Mouse (Mus musculus) liver, embryonic 15.5 days (tissue): ENCODE data around the gene Wdhd1. TPM values are rescaled to one million over a fixed set of nuclear protein-coding genes. Genes with fewer than 3 reads are reported as not detected.
A peak's percentile ranks its signal among the peaks of the same experiment; 100 is the strongest.

ENCODE experiments used
- ATAC-seq: fragments of 200-750 bp; cut with Nextera tagmentation; 2 replicates; pipeline ENCODE4 v1.8.0; 2017; ENCODE audit warnings: moderate number of reproducible peaks, mild to moderate bottlenecking, moderate library complexity; ENCODE audit not compliant: insufficient read depth
- H3K27ac ChIP-seq: fragments of 300-500 bp; sonication (generic); replicated peaks from 2 replicates; pipeline ENCODE4 v1.5.1; 2015; ENCODE audit warnings: mild to moderate bottlenecking, inconsistent platforms
- H3K27me3 ChIP-seq: fragments of 300-500 bp; sonication (generic); 2 replicates; pipeline ENCODE4 v1.6.1; 2015; ENCODE audit warnings: mild to moderate bottlenecking, inconsistent platforms
- H3K36me3 ChIP-seq: fragments of 300-500 bp; sonication (generic); replicated peaks from 2 replicates; pipeline ENCODE4 v1.6.1; 2015; ENCODE audit warnings: moderate library complexity, mild to moderate bottlenecking, inconsistent platforms
- H3K4me1 ChIP-seq: fragments of 300-500 bp; sonication (generic); replicated peaks from 2 replicates; pipeline ENCODE4 v1.6.1; 2015; ENCODE audit warnings: inconsistent platforms
- H3K4me2 ChIP-seq: fragments of 300-500 bp; sonication (generic); 2 replicates; pipeline ENCODE4 v1.6.1; 2015; ENCODE audit warnings: moderate library complexity, mild to moderate bottlenecking, inconsistent platforms
- H3K4me3 ChIP-seq: fragments of 300-500 bp; sonication (generic); replicated peaks from 2 replicates; pipeline ENCODE4 v1.5.1; 2015; ENCODE audit warnings: mild to moderate bottlenecking, inconsistent platforms
- H3K9ac ChIP-seq: fragments of 300-500 bp; sonication (generic); 2 replicates; pipeline ENCODE4 v1.6.1; 2015; ENCODE audit warnings: moderate library complexity, mild to moderate bottlenecking, inconsistent platforms
- H3K9me3 ChIP-seq: fragments of 300-500 bp; sonication (generic); replicated peaks from 2 replicates; pipeline ENCODE4 v1.6.1; 2016; ENCODE audit warnings: inconsistent platforms
- WGBS: fragments of 180-500 bp; shearing (Covaris S2); methylation state at CpG from one replicate; pipeline ENCODE4 v1.1.7; 2015; ENCODE audit warnings: mixed read lengths; ENCODE audit not compliant: insufficient replicate concordance; 5-methylcytosine and 5-hydroxymethylcytosine counted together
- polyA plus RNA-seq: library from polyadenylated mRNA; unstranded; fragments of >200 nt; fragmentation: Nextera tagmentation; extraction: Ambion mirVana; gene quantifications from 2 replicates; pipeline ENCODE4 v1.2.1, GENCODE M21; 2015

Wdhd1 gene
- polyA plus RNA-seq, 1 experiment from 2014 or later, result 33.7 TPM

- Histone ChIP-seq H3K27me3 (no peaks in the 10 kb centered on the region), H3K27ac (peak overlapping the region; percentile 91), H3K4me3 (peak overlapping the region; percentile 96), H3K36me3 (peaks cover 20% of the 10 kb centered on the region), H3K4me1 (peaks cover 63% of the 10 kb centered on the region), H3K9ac (peak overlapping the region; percentile 98), H3K4me2 (peak overlapping the region; percentile 78), H3K9me3 (no peaks in the 10 kb centered on the region)
- WGBS, result 0% methylated on average over 15 of the region's 15 CpGs
- ATAC-seq, result peak; percentile 45
These were observed 22.2 kb upstream of the Wdhd1 start for GRCm38 (mm10) chr14:47298819-47299261.

DNA sequence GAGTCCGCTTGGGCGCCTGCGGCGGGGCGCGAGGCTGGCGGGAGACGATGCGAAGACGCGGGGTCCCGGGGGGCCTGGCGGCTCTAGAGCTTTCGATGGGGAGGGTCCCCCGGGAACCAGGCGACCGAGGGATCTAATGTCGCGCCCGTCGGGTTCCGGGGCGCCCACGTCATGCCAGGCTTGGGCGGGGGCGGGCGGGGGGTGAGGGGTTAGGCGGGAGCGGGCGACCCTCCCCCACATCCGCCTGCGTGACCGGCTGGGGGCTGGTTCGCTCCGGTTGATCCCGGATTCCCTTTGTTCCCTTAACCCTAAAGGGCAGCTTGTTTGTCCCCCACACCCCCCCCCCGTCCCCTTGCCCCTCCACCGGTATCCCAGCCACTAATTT, 21.7 kb upstream of the Wdhd1 start:
- WGBS, result under 1% methylated on average over 38 of the region's 38 CpGs
- no peaks in the 10 kb centered on the region for H3K27me3 ChIP-seq
- peak overlapping the region; percentile 98 for H3K9ac ChIP-seq
- H3K4me2 ChIP-seq, result peak overlapping the region; percentile 78
- H3K36me3 ChIP-seq, result peaks cover 18% of the 10 kb centered on the region
- no peaks in the 10 kb centered on the region for H3K9me3 ChIP-seq
- H3K4me1 ChIP-seq, result peaks cover 62% of the 10 kb centered on the region
- peak; percentile 47 for ATAC-seq
- peak overlapping the region; percentile 96 for H3K4me3 ChIP-seq
- peak overlapping the region; percentile 91 for H3K27ac ChIP-seq

- Histone ChIP-seq H3K9ac (peak within 1 kb of the TSS; percentile 98), H3K27me3 (no peaks in the 10 kb centered on the region), H3K4me1 (peaks cover 57% of the 10 kb centered on the region), H3K4me2 (peak within 1 kb of the TSS; percentile 78), H3K36me3 (peaks cover 17% of the 10 kb centered on the region), H3K27ac (peak within 1 kb of the TSS; percentile 91), H3K9me3 (no peaks in the 10 kb centered on the region), H3K4me3 (peak within 1 kb of the TSS; percentile 96)
- ATAC-seq, result peak; percentile 81
- WGBS, result 1% methylated on average over 34 of the region's 34 CpGs
These were observed 21.2 kb upstream of the Wdhd1 start, which contains the start of gene Mapk1ip1l for GRCm38 (mm10) chr14:47297785-47298407. Gene Mapk1ip1l, plus strand, starts transcription at chr14:47298266.

DNA sequence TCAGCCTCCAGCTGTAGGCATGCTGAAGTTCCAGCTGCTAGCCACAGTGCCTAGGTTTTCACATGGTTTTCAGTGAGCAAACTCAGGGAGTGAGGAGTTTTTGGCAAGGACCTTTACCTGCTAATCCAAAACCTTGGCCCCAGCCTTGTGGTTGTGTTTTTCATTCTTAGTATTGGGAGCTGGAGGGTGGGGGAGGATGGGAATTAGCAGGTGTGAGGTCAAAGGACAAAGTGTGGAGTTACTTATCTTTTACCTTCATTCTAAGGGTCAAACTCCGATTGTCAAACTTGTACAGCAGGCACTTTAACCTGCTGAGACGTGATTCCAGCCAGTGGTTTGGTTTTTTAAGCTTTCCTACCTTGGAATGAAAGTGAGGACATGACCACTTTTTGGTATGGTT, 19.6 kb upstream of the Wdhd1 start:
- H3K4me1 ChIP-seq, result peaks cover 50% of the 10 kb centered on the region
- peak overlapping the region; percentile 29 for H3K4me2 ChIP-seq
- peaks cover 23% of the 10 kb centered on the region; the same call in 1 of the 2 replicates for H3K36me3 ChIP-seq
- no peak overlapping the region for H3K9ac ChIP-seq
- no peak for ATAC-seq
- 50% methylated on average over 2 of the region's 2 CpGs for WGBS
- peak overlapping the region; percentile 69 for H3K27ac ChIP-seq
- no peak overlapping the region for H3K4me3 ChIP-seq
- H3K27me3 ChIP-seq, result no peaks in the 10 kb centered on the region
- no peaks in the 10 kb centered on the region for H3K9me3 ChIP-seq

DNA sequence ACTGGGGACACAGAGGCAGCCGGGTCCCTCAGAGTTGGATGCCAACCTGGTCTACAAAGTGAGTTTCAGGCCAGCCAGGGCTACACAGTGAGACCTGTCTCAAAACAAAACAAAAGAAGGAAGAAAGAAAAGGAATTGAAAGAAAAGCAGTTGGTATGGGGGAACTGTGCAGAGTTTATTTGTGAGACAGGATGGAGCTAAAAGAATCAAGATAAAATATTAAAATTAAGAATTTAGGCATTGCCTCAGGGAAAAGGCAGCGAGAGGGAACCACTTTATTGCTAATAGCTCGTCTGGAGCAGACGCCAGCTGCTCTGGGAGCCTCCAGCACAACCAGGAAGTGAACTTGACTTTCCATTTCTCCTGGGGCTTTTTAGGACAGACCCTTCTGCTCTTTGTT, 17.5 kb upstream of the Wdhd1 start:
- no peak overlapping the region for H3K9ac ChIP-seq
- peaks cover 31% of the 10 kb centered on the region for H3K36me3 ChIP-seq
- H3K27ac ChIP-seq, result 0 out of 2 replicates have a peak overlapping the region, but pooled peaks have one; percentile 15
- peaks cover 31% of the 10 kb centered on the region for H3K4me1 ChIP-seq
- no peaks in the 10 kb centered on the region for H3K9me3 ChIP-seq
- 61% methylated on average over 4 of the region's 4 CpGs for WGBS
- no peaks in the 10 kb centered on the region for H3K27me3 ChIP-seq
- no peak overlapping the region for H3K4me2 ChIP-seq
- no peak for ATAC-seq
- H3K4me3 ChIP-seq, result no peak overlapping the region

- no peak overlapping the region for H3K4me2 ChIP-seq
- no peak overlapping the region for H3K27ac ChIP-seq
- WGBS, result 88% methylated on average over 1 of the region's 1 CpGs
- H3K9ac ChIP-seq, result no peak overlapping the region
- H3K9me3 ChIP-seq, result no peaks in the 10 kb centered on the region
- no peak for ATAC-seq
- H3K4me3 ChIP-seq, result no peak overlapping the region
- peaks cover 34% of the 10 kb centered on the region for H3K36me3 ChIP-seq
- H3K27me3 ChIP-seq, result no peaks in the 10 kb centered on the region
- peaks cover 19% of the 10 kb centered on the region for H3K4me1 ChIP-seq
These were observed 15.1 kb upstream of the Wdhd1 start for GRCm38 (mm10) chr14:47291772-47292171.

DNA sequence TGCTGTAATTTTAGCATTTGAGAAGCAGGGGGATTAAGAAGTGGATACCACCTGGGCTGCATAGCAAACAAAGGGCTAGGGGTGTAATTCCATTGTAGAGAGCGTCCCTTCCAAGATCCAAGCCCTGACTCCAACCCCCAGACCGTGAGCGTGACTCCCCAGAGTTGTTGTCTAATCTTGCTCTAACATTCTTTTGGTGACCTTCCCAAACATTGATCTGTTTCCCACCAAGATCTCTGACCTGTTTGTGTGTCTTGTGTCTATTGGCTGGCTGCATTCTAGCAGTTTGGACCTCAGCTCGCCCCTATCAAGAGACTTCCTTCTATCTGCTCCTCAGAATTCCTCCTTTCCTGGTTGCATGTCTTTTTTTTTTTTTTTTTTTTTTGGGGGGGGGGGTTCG, 10.4 kb upstream of the Wdhd1 start:
- Histone ChIP-seq H3K4me3 (no peak overlapping the region), H3K4me2 (no peak overlapping the region), H3K9me3 (no peaks in the 10 kb centered on the region), H3K9ac (no peak overlapping the region), H3K27me3 (no peaks in the 10 kb centered on the region), H3K4me1 (peaks cover 30% of the 10 kb centered on the region), H3K27ac (no peak overlapping the region), H3K36me3 (peaks cover 32% of the 10 kb centered on the region)
- 59% methylated on average over 5 of the region's 5 CpGs for WGBS
- no peak for ATAC-seq

DNA sequence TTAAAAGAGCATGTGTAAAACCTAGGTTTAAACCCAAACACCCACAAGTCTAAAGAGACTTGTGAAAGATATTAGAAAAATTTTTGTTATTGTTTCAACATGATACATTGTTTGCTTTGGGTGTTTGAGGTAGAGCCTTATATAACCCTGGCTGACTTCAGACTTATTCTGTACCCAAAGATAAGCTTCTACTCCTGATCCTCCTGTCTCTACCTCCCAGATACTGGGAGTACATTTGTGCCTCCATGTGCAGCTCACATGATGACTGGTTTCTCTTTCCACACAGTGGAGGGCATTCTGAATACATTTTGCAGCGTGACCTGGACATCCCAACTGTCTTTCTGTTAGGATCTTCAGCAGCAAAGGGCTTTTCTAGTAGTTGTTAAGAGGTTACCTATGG, 9.6 kb upstream of the Wdhd1 start:
- peak; percentile 44; the same call in 1 of the 2 replicates for ATAC-seq
- H3K4me2 ChIP-seq, result no peak overlapping the region
- peaks cover 29% of the 10 kb centered on the region for H3K36me3 ChIP-seq
- H3K4me3 ChIP-seq, result no peak overlapping the region
- peaks cover 28% of the 10 kb centered on the region for H3K4me1 ChIP-seq
- no peaks in the 10 kb centered on the region for H3K27me3 ChIP-seq
- H3K9ac ChIP-seq, result no peak overlapping the region; the same call in 1 of the 2 replicates
- WGBS, result 69% methylated on average over 1 of the region's 1 CpGs
- 0 out of 2 replicates have a peak overlapping the region, but pooled peaks have one; percentile 1 for H3K27ac ChIP-seq
- H3K9me3 ChIP-seq, result no peaks in the 10 kb centered on the region

- Histone ChIP-seq H3K9ac (no peak overlapping the region), H3K27ac (no peak overlapping the region), H3K36me3 (peaks cover 29% of the 10 kb centered on the region), H3K9me3 (no peaks in the 10 kb centered on the region), H3K4me2 (no peak overlapping the region), H3K4me3 (no peak overlapping the region), H3K27me3 (no peaks in the 10 kb centered on the region), H3K4me1 (peaks cover 28% of the 10 kb centered on the region)
- 91% methylated on average over 2 of the region's 2 CpGs for WGBS
- no peak for ATAC-seq
These were observed 8.6 kb upstream of the Wdhd1 start for GRCm38 (mm10) chr14:47285271-47285670.

DNA sequence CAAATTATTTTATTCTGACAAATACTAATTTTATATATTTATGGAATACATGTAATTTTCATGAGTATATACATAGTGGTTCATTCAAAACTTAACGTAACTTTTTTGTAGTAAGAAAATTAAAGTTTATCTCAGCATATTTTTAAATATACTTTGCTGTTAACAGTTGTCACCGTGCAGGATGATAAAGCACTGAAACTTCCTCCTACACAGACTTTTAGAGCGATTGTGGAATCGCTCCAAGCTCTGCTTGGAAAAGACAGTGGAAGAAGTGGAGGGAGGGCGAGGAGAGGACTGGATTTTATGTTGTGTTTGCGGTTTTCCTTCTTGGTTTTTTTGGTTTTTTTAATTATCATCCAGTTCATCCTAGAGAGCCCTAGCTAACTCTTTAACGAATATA, 6.9 kb upstream of the Wdhd1 start:
- Histone ChIP-seq H3K9me3 (no peaks in the 10 kb centered on the region), H3K9ac (no peak overlapping the region), H3K4me3 (no peak overlapping the region), H3K36me3 (peaks cover 23% of the 10 kb centered on the region), H3K4me1 (peaks cover 28% of the 10 kb centered on the region), H3K27me3 (no peaks in the 10 kb centered on the region), H3K27ac (no peak overlapping the region), H3K4me2 (no peak overlapping the region)
- no peak for ATAC-seq
- WGBS, result 56% methylated on average over 7 of the region's 7 CpGs

DNA sequence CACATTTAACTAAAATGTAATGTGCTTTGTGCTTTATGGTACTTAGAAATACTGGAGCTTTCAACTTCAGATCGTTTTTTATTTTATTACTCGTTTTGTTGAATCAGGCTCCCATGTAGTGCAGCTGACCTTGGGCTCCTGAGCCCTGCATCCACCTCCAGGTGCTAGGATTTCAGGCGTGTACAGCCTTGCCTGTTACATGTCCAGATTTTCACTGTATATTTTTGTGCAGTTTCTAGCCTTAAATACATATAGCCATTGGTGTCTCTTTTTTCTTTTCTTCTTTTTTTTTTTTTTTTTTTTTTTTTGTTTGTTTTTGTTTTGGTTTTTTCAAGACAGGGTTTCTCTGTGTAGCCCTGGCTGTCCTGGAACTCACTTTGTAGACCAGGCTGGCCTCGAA, 4.9 kb upstream of the Wdhd1 start:
- ATAC-seq, result no peak
- Histone ChIP-seq H3K27ac (no peak overlapping the region), H3K4me1 (peaks cover 29% of the 10 kb centered on the region), H3K36me3 (peaks cover 23% of the 10 kb centered on the region), H3K4me2 (no peak overlapping the region), H3K9ac (no peak overlapping the region), H3K9me3 (no peaks in the 10 kb centered on the region), H3K27me3 (no peaks in the 10 kb centered on the region), H3K4me3 (no peak overlapping the region)
- WGBS, result 84% methylated on average over 4 of the region's 4 CpGs

- H3K9ac ChIP-seq, result no peak overlapping the region
- peaks cover 27% of the 10 kb centered on the region for H3K4me1 ChIP-seq
- no peaks in the 10 kb centered on the region for H3K27me3 ChIP-seq
- no peak overlapping the region for H3K4me3 ChIP-seq
- no peaks in the 10 kb centered on the region for H3K9me3 ChIP-seq
- WGBS, result 64% methylated on average over 2 of the region's 2 CpGs
- no peak overlapping the region for H3K4me2 ChIP-seq
- peaks cover 26% of the 10 kb centered on the region for H3K36me3 ChIP-seq
- no peak overlapping the region for H3K27ac ChIP-seq
- ATAC-seq, result no peak
These were observed 2.4 kb upstream of the Wdhd1 start for GRCm38 (mm10) chr14:47279058-47279457.
